Mouse (Mus musculus) CH12.LX (cell line): Measurements from ENCODE around the gene Taf10. TPM values are rescaled to one million over a fixed set of nuclear protein-coding genes. Genes with fewer than 3 reads are reported as not detected.

Experiments
- DNase-seq: peaks from one replicate; pipeline ENCODE4 v3.0.0-alpha.2; 2013; ENCODE audit errors: extremely low read depth
- H3K27ac ChIP-seq: 2 replicates; pipeline ENCODE4 v1.5.1; 2012; ENCODE audit warnings: low read depth, mild to moderate bottlenecking, control low read depth, moderate library complexity; ENCODE audit not compliant: insufficient read depth
- H3K27me3 ChIP-seq: replicated peaks from 2 replicates; pipeline ENCODE3; 2012; ENCODE audit warnings: inconsistent platforms
- H3K36me3 ChIP-seq, 2 experiments: replicated peaks in 1 of 2; 2 replicates each; pipeline versions ENCODE3 to v1.6.1; 2012; ENCODE audit warnings: inconsistent platforms in 1 of 2, low read length in 1 of 2, mild to moderate bottlenecking in 1 of 2, mixed read lengths in 1 of 2, moderate library complexity in 1 of 2; ENCODE audit not compliant: control insufficient read depth in 1 of 2, insufficient read depth in 1 of 2
- H3K4me1 ChIP-seq, 2 experiments: 2 replicates each; pipeline ENCODE4 v1.6.1; 2012; ENCODE audit warnings: inconsistent platforms in 1 of 2, moderate library complexity in 1 of 2; ENCODE audit not compliant: insufficient read depth in 2 of 2, control insufficient read depth in 1 of 2
- H3K4me2 ChIP-seq: 2 replicates; pipeline ENCODE4 v1.6.1; 2012; ENCODE audit warnings: low read depth, mild to moderate bottlenecking, control low read depth; ENCODE audit not compliant: poor library complexity, insufficient read depth, severe bottlenecking
- H3K4me3 ChIP-seq, 3 experiments: fragments of 150-350 bp in 1 of 3; sonication (generic) in 1 of 3; replicated peaks in 1 of 3; 2 replicates each; pipeline versions ENCODE3 to v1.5.1; 2011 to 2012; ENCODE audit warnings: low read depth in 2 of 3, low read length in 2 of 3, mild to moderate bottlenecking in 2 of 3, moderate library complexity in 2 of 3, control low read depth in 1 of 3, improper control_type of control experiment in 1 of 3, inconsistent platforms in 1 of 3, mixed read lengths in 1 of 3; ENCODE audit not compliant: poor library complexity in 1 of 3
- H3K79me2 ChIP-seq: replicated peaks from 2 replicates; pipeline ENCODE4 v1.6.1; 2012; ENCODE audit warnings: mild to moderate bottlenecking, moderate library complexity; ENCODE audit not compliant: control insufficient read depth, poor library complexity, insufficient read depth, severe bottlenecking; ENCODE audit errors: extremely low read depth
- H3K9ac ChIP-seq: 2 replicates; pipeline ENCODE4 v1.6.1; 2012; ENCODE audit warnings: low read depth, mild to moderate bottlenecking, control low read depth, moderate library complexity; ENCODE audit not compliant: insufficient read depth
- H3K9me3 ChIP-seq: replicated peaks from 2 replicates; pipeline ENCODE3; 2012; ENCODE audit warnings: low read length, inconsistent platforms, mixed read lengths
- BHLHE40 ChIP-seq: IDR thresholded peaks from 2 replicates; pipeline ENCODE4 v1.6.1; 2011; ENCODE audit warnings: mild to moderate bottlenecking, low read depth, low read length, improper control_type of control experiment
- CHD1 ChIP-seq: IDR thresholded peaks from 2 replicates; pipeline ENCODE4 v1.6.1; 2012; ENCODE audit warnings: low read depth, low read length, improper control_type of control experiment, inconsistent platforms
- CHD2 ChIP-seq: IDR thresholded peaks from 2 replicates; pipeline ENCODE4 v1.6.1; 2011; ENCODE audit warnings: low read length, improper control_type of control experiment
- CTCF ChIP-seq, 2 experiments: IDR thresholded peaks in 1 of 2; conservative IDR thresholded peaks in 1 of 2; 2 replicates each; pipeline ENCODE4 v1.5.1; 2011 to 2012; ENCODE audit warnings: low read depth in 2 of 2, low read length in 2 of 2, improper control_type of control experiment in 1 of 2, inconsistent platforms in 1 of 2, mild to moderate bottlenecking in 1 of 2, moderate library complexity in 1 of 2
- E2F4 ChIP-seq: IDR thresholded peaks from 2 replicates; pipeline ENCODE4 v1.6.1; 2011; ENCODE audit warnings: low read depth, low read length, improper control_type of control experiment; ENCODE audit not compliant: insufficient replicate concordance
- ELF1 ChIP-seq: IDR thresholded peaks from 2 replicates; pipeline ENCODE4 v1.6.1; 2014; ENCODE audit warnings: low read depth, mild to moderate bottlenecking, inconsistent platforms, low read length, improper control_type of control experiment
- EP300 ChIP-seq: IDR thresholded peaks from 2 replicates; pipeline ENCODE4 v1.6.1; 2011; ENCODE audit warnings: low read length, improper control_type of control experiment
- ETS1 ChIP-seq: conservative IDR thresholded peaks from 2 replicates; pipeline ENCODE4 v1.6.1; 2012; ENCODE audit warnings: low read depth, mild to moderate bottlenecking, inconsistent platforms, low read length, improper control_type of control experiment, moderate library complexity
- GABPA ChIP-seq: IDR thresholded peaks from 2 replicates; pipeline ENCODE4 v1.6.1; 2012; ENCODE audit warnings: low read depth, low read length, improper control_type of control experiment, inconsistent platforms; ENCODE audit not compliant: insufficient replicate concordance
- HCFC1 ChIP-seq: IDR thresholded peaks from 2 replicates; pipeline ENCODE4 v1.6.1; 2012; ENCODE audit warnings: low read depth, mild to moderate bottlenecking, inconsistent platforms, low read length, improper control_type of control experiment
- KAT2A ChIP-seq: IDR thresholded peaks from 2 replicates; pipeline ENCODE4 v1.6.1; 2012; ENCODE audit warnings: low read length, improper control_type of control experiment, inconsistent platforms; ENCODE audit not compliant: insufficient replicate concordance
- MAFK ChIP-seq: IDR thresholded peaks from 2 replicates; pipeline ENCODE4 v1.6.1; 2011; ENCODE audit warnings: low read length, improper control_type of control experiment; ENCODE audit not compliant: insufficient replicate concordance
- MAZ ChIP-seq: IDR thresholded peaks from 2 replicates; pipeline ENCODE4 v1.6.1; 2012; ENCODE audit warnings: low read depth, mild to moderate bottlenecking, inconsistent platforms, low read length, improper control_type of control experiment, moderate library complexity
- MEF2A ChIP-seq: IDR thresholded peaks from 2 replicates; pipeline ENCODE4 v1.6.1; 2014; ENCODE audit warnings: low read depth, mild to moderate bottlenecking, inconsistent platforms, low read length, improper control_type of control experiment, borderline replicate concordance
- MXI1 ChIP-seq: IDR thresholded peaks from 2 replicates; pipeline ENCODE4 v1.6.1; 2011; ENCODE audit warnings: mild to moderate bottlenecking, low read depth, low read length, improper control_type of control experiment
- MYC ChIP-seq: IDR thresholded peaks from 2 replicates; pipeline ENCODE4 v1.6.1; 2011; ENCODE audit warnings: low read depth, mild to moderate bottlenecking, improper control_type of control experiment, low read length
- NRF1 ChIP-seq: IDR thresholded peaks from 2 replicates; pipeline ENCODE4 v1.6.1; 2014; ENCODE audit warnings: low read depth, mild to moderate bottlenecking, inconsistent platforms, low read length, improper control_type of control experiment, moderate library complexity
- PAX5 ChIP-seq: IDR thresholded peaks from 2 replicates; pipeline ENCODE4 v1.6.1; 2012; ENCODE audit warnings: low read length, inconsistent platforms, mixed read lengths
- POLR2A ChIP-seq: IDR thresholded peaks from 2 replicates; pipeline ENCODE4 v1.6.1; 2011; ENCODE audit warnings: low read depth, mild to moderate bottlenecking, improper control_type of control experiment, low read length
- POLR2AphosphoS2 ChIP-seq: IDR thresholded peaks from 2 replicates; pipeline ENCODE4 v1.6.1; 2011; ENCODE audit warnings: low read depth, low read length, improper control_type of control experiment
- RAD21 ChIP-seq: IDR thresholded peaks from 2 replicates; pipeline ENCODE4 v1.6.1; 2011; ENCODE audit warnings: low read depth, mild to moderate bottlenecking, low read length, improper control_type of control experiment, moderate library complexity
- RCOR1 ChIP-seq: conservative IDR thresholded peaks from 2 replicates; pipeline ENCODE4 v1.6.1; 2012; ENCODE audit warnings: low read depth, mild to moderate bottlenecking, inconsistent platforms, low read length, improper control_type of control experiment
- SMC3 ChIP-seq: IDR thresholded peaks from 2 replicates; pipeline ENCODE4 v1.6.1; 2011; ENCODE audit warnings: low read depth, low read length, improper control_type of control experiment
- TBP ChIP-seq: conservative IDR thresholded peaks from 2 replicates; pipeline ENCODE4 v1.6.1; 2011; ENCODE audit warnings: low read depth, low read length, improper control_type of control experiment
- TCF12 ChIP-seq: IDR thresholded peaks from 2 replicates; pipeline ENCODE4 v1.6.1; 2014; ENCODE audit warnings: low read depth, mild to moderate bottlenecking, inconsistent platforms, low read length, improper control_type of control experiment
- USF1 ChIP-seq: IDR thresholded peaks from 2 replicates; pipeline ENCODE4 v1.6.1; 2014; ENCODE audit warnings: low read depth, mild to moderate bottlenecking, inconsistent platforms, low read length, improper control_type of control experiment
- ZC3H11A ChIP-seq: IDR thresholded peaks from 2 replicates; pipeline ENCODE4 v1.6.1; 2012; ENCODE audit warnings: low read depth, mild to moderate bottlenecking, inconsistent platforms, low read length, improper control_type of control experiment
- ZKSCAN1 ChIP-seq: IDR thresholded peaks from 2 replicates; pipeline ENCODE4 v1.6.1; 2012; ENCODE audit warnings: low read depth, inconsistent platforms, low read length, improper control_type of control experiment, borderline replicate concordance
- ZMIZ1 ChIP-seq: IDR thresholded peaks from 2 replicates; pipeline ENCODE4 v1.6.1; 2012; ENCODE audit warnings: low read depth, mild to moderate bottlenecking, inconsistent platforms, low read length, improper control_type of control experiment
- dilution Hi-C: fragments of 300-500 bp; cut with MboI; formaldehyde crosslinking; loops from 2 replicates; pipeline ENCODE4 v1.14.3; 2020; ENCODE audit warnings: low sequenced_read_pairs; ENCODE audit not compliant: extremely low pct_unique_long_range_greater_than_20kb, extremely low pct_ligation_motif_present
- in situ Hi-C: fragments of 300-500 bp; cut with MboI; formaldehyde crosslinking; loops from 3 replicates; pipeline ENCODE4 v1.14.3; 2019; ENCODE audit warnings: low sequenced_read_pairs, low pct_ligation_motif_present, low pct_unique_long_range_greater_than_20kb, mixed read lengths
- polyA plus RNA-seq: library from polyadenylated mRNA; unstranded; fragments of >175 nt; gene quantifications from 2 replicates; pipeline ENCODE4 v1.2.1, GENCODE M21; 2012; ENCODE audit warnings: low read depth; ENCODE audit not compliant: insufficient read length
- total RNA-seq, 2 experiments: library from RNA; depleted of rRNA; stranded (reverse); fragments of 300-350 nt in 1 of 2; fragments of >200 nt in 1 of 2; gene quantifications; 2 replicates each; pipeline ENCODE4 v1.2.3; 2012 to 2014

The Taf10 gene
- total and polyA plus RNA-seq, 3 experiments: 259 to 461 (median 330) TPM

DNA sequence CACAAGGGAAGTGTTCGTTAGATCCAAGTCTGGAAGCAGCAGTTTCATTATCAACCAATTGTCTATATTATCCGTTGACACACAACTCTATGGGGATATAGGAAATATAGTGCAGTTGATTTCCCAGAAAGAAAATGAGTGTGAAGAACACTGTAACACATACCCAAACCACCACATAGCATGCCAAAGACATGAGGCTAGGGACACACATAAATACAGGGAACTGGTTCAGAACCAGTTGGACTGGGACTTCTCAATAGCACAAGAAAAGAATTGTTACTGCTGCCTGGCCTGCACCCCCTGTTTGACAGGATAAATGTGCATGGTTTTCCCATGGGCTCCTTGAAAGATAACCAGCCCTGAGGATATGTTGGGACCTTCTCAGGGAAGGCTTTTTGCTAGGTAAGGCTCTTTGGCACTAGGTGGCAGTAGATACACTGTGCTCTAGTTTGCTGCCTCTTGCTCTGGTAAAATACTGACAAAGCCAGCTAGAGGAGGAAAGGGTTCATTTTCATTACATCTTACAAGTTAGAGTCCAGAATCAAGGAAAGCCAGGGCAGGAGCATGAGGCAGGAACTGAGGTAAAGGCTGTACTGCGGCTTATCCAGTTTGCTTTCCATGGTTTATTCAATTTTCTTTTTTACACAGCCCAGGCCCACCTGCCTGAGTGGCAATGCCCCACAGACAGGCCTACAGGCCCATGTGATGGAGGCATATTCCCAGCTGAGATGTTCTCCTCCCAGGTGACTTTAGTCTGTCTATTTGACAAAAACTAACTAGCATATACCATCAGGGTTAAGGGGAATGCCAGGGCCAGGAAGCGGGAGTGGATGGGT is 17.8 kb downstream of the Taf10 start:
- Histone ChIP-seq H3K4me2 (no peak overlapping the region), H3K36me3 (peaks cover 15 to 87% of the 10 kb centered on the region in 2 experiments), H3K9ac (no peak overlapping the region), H3K79me2 (no peaks in the 10 kb centered on the region), H3K4me3 (no peak overlapping the region), H3K4me1 (peaks cover 0 to 3% of the 10 kb centered on the region in 2 experiments; a peak in 1 of 4 replicates), H3K27ac (no peak overlapping the region), H3K27me3 (no peaks in the 10 kb centered on the region), H3K9me3 (no peaks in the 10 kb centered on the region)
- dilution Hi-C loops: no loop called here
- in situ Hi-C loops: no loop called here
- peak; percentile 57 for DNase-seq
- TF ChIP-seq TCF12: no peak
- TF ChIP-seq ZKSCAN1: no peak
- TF ChIP-seq HCFC1: no peak
- no peak for TF ChIP-seq KAT2A
- TF ChIP-seq USF1: no peak
- TF ChIP-seq EP300: no peak
- no peak for TF ChIP-seq MAZ
- TF ChIP-seq GABPA: no peak
- TF ChIP-seq MYC: no peak
- peak; percentile 86 for TF ChIP-seq RAD21
- 0 out of 2 replicates have a peak, but pooled peaks have one; percentile 14 for TF ChIP-seq ZC3H11A
- TF ChIP-seq ELF1: no peak
- no peak for TF ChIP-seq MXI1
- TF ChIP-seq MEF2A: no peak
- TF ChIP-seq PAX5: no peak
- TF ChIP-seq RCOR1: no peak
- TF ChIP-seq CHD2: no peak
- TF ChIP-seq SMC3: peak; percentile 77
- TF ChIP-seq TBP: no peak
- TF ChIP-seq MAFK: no peak
- TF ChIP-seq ZMIZ1: no peak
- no peak for TF ChIP-seq CHD1
- TF ChIP-seq POLR2AphosphoS2: no peak
- TF ChIP-seq NRF1: no peak
- peak; percentile 63 to 90 for TF ChIP-seq CTCF (conservative IDR thresholded peaks at IDR 0.05 in 1 of 2, IDR thresholded peaks at IDR 0.05 in 1 of 2; ENCODE audit: low read depth in 2 of 2, low read length in 2 of 2)
- TF ChIP-seq ETS1: no peak
- TF ChIP-seq E2F4: no peak
- TF ChIP-seq BHLHE40: no peak
- TF ChIP-seq POLR2A: no peak
